Mouse (Mus musculus) induced T-regulatory cell, adult 2 months (primary cell): ENCODE results near the gene Rps17.

Experiments
- DNase-seq: peaks from one replicate; pipeline ENCODE4 v3.0.0-alpha.2; 2012; ENCODE audit warnings: low read depth

The Rps17 gene

DNA sequence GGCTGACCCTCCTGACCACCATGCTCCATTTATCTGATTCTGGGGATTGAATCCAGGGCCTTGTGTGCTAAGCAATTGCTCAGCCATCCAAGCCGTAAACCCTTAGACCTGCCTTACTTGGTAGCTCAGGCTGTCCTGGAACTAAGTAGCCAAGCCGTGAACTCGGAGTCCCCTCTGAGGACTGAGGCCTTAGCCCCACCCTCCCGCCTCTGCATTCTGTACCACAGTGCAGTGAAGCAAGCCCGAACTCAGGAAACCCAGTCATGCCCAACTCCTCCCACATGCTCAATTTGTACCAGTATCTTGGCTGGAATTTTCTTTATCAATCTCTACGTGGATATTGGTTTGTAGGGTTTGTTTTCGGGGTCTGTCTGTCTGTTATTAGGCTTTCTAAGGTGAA, 13.2 kb downstream of the Rps17 start:
- no peak for DNase-seq

DNA sequence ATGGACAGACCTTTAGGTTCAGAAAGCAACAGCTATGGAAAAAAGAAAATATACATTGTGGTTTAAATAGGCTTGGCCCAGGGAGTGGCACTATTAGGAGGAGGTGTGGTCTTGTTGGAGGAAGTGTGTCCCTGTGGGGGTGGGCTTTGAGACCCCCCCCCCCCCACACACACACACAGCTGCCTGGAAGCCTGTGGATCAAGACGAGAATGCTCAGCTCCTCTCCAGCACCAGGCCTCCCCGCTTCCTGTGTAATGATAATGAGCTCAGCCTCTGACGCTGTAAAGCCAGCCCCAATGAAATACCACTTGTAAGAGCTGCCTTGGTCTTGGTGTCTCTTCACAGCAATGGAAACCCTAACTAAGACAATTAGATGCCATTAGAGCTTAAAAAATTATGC, 14.3 kb downstream of the Rps17 start:
- DNase-seq, result no peak

DNA sequence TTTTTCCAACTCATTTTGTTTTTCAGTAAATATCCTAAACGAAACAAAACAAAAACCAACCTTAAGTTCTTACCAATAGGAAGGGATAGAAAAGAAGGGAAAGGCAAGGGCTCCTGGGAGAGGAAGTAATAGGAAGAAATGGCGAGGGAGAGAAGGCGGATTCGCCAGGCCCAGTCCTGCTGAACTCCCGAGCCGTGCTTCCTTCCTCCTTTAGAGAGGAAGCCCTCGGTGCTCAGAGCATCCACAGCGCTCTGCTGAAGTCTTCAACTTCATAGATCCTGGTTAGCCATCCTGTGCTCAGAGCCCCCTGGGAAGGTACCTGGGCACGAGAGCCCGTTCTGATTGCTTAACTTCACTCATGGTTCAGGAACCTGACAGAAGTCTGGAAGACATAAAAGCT, 17.4 kb downstream of the Rps17 start:
- no peak for DNase-seq

DNA sequence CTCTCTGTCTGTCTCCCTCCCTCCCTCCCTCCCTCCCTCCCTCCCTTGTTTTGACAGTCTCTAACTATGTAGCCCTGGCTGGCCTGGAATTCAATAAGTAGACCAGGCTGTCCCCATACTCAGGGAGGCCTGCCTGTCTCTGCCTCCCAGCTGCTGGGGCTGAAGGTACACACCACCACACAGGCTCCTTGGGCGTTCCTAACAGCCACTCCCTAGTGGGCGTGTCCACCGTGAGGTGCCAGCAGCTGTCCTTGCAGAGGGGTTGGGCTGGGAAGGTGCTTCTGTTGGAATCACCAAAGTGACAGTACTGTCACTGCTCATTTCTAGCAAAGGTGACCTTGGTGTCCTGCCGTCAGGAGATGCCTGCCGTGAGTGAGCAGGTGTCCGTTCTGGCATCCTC, 18.2 kb downstream of the Rps17 start:
- no peak for DNase-seq

DNA sequence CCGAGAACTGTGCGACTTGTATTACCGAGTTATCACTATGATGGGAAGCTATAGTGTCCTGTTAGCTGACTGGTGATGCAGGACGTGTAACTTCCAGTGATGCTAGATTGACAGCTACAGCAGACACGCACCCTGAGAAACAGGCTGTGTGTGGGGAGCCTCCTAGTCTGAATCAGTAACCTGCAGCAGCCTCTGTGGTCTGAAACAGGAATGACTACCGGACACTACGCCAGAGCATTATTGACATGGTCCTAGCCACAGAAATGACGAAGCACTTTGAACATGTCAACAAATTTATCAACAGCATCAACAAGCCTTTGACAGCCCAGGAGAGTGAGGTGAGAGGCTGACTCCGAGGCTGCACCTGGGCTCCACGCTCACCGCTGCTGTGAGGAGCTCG, 19.0 kb downstream of the Rps17 start:
- DNase-seq, result no peak

DNA sequence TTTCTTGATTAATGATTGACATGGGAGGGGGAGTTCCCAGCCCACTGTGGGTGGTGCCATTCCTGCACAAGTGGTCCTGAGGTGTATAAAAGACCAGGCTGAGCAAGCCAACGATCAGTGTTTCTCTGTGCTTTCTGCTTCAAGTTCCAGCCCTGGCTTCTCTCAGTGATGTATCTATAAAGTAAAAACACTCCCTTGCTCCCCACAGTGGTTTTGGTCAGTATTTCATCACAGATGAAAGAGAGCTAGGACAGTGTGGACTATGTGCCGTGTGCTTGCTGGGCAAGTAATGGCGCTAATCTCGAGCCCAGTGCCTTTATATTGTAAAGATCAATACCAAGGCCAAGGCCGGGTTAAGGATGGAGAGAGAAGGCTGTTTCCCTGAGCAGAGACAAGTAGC, 23.3 kb downstream of the Rps17 start:
- no peak for DNase-seq

DNA sequence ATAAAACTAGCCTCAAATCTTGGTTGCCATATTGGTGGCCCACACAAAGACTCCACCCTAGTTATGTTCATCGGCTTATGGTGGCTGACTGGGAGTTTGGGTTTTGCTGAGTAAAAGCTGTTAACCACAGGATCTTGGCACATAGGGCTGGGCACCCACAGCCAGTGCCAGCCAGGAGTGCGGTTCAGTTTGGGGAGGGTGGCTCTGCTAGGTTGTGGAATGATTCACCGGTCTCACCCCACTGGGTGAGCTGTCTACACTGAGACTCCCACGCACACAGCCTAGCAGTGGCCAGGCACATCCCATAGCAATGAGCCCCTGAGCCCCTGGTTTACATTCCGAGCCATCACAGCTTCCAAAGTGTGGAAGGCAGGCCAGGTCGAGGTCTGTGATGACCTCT, 25.3 kb downstream of the Rps17 start:
- DNase-seq, result peak; percentile 67

DNA sequence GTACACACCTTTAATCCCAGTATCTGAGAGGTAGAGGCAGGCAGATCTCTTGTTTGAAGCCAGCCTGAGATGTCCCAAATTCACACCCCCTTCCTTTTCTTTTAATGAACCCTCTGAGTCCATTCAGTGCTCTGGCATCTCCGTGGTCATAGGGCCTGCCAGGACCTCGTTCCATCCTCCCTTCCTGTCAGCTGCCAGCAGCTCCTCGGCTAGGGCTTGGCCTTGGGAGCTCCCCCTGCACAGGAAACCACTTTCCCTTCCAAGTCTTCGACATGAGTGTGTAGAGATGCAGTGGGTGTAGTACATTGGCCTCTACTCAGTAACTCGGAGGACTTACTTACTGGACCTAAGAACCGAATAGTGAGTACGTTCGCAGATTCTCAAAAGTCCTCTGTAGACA, 29.5 kb downstream of the Rps17 start:
- no peak for DNase-seq

DNA sequence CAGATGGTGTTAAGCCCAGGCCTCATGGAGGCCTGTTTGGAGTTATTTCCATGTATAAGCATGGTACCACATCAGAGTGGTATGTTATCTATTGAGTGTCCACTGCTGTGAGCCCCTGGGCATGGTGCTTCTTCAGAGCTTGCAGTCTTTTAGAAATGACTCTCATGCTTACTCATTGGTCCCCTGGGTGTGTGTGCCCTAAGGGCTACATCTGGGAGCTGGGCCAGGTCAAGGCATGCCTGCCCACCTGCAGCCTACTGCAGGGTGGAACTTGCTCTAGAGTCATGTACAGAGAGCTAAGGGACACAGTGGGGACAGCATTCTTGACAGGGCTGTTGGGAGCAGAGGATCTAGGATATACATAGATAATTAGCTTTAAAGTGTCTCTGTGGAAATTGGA, 33.5 kb downstream of the Rps17 start:
- DNase-seq, result no peak

DNA sequence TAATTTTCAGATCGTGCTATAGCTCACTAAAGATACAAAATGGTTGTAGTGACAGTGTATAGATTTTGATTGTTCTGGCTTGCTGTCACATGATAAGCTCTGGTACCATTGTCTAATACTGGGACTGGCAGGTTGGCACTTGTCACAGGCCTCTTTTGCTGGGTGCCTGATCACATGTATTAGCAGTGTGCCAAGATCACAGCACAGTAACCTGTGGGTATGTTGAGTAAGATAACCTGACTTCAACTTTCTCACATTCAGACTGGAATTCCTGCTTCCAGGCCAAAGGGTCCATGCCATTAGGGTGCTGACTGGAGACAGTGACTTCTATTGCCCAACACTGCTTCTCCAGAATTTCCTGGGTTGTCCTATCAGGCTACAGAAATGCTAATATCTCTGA, 33.9 kb downstream of the Rps17 start:
- DNase-seq, result no peak

DNA sequence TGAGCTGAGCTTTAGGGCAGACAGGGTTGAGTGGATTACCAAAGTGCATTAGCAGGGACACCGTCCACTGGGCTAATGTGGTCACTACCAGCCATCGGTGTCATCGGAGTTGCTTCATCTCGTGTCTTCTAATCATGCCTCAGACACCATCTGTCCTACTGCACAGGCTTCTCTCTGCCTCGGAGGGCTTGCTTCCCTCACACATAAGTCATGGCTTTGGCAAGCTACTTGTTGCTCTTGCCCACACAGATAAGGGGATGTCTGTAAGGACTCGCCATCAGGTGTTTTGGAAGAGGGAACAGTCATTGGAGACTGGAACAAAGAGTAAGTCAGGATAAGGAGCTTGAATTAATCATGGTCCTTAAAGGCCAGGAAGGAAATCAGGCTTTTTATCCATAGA, 35.8 kb downstream of the Rps17 start:
- no peak for DNase-seq

DNA sequence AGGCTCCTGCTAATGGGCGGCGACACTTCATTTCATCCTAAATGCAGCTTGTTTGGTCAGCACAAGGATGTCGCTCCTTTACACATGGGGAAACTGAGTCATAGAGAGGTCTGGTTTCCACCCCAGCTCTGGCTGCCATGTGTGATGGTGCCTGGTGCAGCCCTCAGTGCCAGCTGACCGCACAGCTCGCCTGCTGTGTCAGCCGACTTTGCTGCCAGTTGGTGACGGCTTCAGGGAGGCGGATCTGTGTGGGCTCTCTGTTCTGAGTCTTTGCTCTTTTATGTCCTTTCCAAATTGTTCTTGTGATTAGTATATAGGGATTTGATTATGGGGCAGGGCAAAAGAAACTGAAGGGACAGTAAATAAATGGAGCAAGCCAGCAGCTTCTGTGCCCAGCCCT, 37.3 kb downstream of the Rps17 start:
- no peak for DNase-seq

DNA sequence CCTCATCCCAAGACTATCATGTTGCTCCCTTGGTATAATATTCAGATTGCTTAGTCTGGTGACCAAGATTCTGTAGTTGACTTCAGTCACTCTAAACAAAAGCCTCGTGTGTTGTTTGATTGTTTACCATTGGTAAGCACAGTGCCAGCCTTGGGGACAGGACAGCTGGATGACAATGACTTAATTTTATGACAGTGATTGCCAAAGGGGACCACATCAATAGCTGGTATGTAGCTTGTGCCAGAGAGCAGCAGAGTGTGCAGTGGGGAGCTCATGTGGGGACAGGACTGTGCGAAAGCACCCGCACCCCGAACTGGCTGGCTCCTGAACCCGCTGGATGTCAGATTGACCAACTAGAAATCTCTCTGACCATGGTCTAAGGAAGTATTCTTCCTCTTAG, 40.4 kb downstream of the Rps17 start:
- no peak for DNase-seq

DNA sequence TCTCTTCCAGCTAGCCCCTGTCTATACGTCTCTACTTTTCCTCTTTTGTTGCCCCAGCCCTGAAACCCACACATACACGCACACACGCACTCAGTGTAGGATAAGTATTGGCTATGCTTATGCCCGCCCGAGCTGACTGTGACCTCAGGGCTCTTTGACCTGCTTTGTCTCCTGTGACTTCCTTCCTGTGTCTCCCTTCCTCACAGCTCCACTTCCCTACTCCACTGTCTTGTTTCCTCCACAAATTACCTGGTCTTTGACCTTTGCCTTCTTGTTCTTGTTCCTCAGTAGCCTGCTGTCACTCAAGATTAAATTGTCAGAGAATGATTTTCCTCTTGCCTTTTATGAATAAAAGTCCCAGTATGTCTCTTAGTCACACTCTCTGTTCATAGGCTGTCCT, 41.0 kb downstream of the Rps17 start:
- no peak for DNase-seq

DNA sequence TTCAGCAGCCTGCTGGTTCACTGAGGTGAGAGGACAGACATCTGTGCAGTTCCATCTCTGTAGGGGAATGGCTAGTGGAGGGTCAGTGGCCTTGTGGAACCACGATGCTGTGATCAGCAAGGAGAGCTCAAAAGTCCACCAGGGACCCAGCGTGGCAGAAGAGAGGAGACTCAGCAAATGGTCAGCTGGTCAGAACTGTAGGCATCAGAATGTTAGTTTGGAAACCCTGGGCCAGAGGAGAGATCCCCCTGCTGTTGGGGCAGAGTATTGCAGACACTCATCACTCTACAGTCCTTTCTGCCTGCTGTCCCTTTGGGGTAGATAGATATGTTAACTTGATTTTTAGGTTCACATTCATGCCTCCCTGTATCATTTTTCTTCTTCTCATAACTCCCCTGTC, 41.4 kb downstream of the Rps17 start:
- DNase-seq, result peak; percentile 46

DNA sequence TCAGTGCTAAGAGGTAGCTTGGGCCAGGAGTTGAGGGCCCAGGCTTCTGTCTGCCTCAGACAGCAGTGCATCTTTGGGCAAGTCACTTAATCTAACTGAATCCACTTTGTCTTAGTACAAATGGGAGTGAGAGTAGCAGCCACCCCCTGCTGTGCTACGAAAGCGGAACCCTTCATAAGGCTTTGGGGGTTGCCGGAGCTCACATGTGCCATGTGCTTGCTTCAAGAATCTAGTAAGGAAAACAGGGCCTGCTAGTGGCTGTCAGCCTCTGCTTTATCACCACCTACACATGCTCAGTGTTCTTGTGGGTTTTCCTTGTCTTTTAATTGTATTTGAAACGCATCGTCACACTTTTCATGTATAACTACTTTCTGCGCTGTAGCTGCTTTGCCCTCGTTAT, 43.7 kb downstream of the Rps17 start:
- no peak for DNase-seq

DNA sequence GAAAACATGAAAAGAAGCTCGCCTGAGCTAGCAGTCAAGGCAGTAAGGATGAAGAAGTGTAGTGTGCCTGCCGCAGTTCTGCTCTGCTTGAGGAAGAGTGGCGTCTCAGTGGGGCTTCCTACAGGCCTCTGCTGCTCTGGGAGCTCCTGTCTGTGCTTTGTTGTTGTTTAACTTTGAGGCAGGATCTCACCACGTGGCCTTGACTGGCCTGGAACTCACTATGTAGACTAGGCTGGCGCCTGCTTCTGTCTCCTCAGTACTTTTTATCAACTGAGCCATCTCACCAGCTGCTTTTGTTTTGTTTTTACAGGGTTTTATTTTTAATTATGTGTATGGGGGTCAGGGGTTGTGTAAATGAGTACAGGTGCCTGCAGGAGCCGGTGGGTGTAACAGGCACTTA, 46.8 kb downstream of the Rps17 start:
- DNase-seq, result no peak

DNA sequence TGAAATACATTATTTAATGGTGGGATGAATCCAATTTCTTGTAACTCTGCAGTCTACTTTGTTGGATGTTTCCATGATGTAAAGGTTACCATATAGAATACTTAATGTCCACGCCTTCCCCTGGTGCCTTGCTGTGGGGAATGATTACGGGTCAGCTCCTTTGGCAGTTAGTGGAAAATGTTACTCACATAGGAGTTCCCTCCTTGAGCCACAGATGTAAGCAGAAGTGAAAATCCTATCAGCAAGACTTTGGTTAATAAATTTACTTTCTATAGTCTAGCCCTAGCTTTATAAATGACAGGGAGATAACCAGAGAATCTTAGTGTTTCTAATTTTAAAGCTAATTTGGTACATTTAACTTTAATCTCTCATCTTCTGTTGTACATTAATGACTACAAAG, 49.9 kb downstream of the Rps17 start:
- no peak for DNase-seq
